Mouse (Mus musculus): ENCODE measurements around the gene Ssbp1. TPM values are rescaled to one million over a fixed set of nuclear protein-coding genes. Genes with fewer than 3 reads are reported as not detected.

Ssbp1 gene
- total and polyA plus RNA-seq, 3 experiments, result 70.2 to 118 (median 110) TPM

DNA sequence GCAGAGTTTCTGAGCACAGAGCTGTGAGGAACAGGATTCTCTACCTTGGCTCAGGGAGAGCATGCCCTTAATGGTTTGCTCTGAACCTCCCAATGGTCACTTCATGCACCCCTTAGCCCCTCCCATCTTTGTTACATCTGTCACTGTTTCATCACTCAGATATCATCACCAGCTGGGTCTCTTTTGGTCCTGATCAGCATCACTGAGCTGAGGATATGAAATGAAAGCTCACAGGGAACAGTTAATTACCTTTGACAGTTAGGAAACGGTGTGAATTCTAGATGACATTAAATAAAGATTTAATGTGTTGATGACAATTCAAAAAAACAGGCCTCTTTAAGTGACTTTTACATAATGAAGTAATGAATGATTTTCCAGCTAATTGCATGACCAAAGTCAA lies 48.3 kb downstream of the Ssbp1 start, which contains the start of gene Prss37:
Gene Prss37, minus strand, starts transcription at position 101 of the 400 bp plus-strand sequence.
- H3K27me3 ChIP-seq (replicated peaks), result no peaks in the 10 kb centered on the region
- dilution Hi-C loops (cut with MboI; ENCODE audit: extremely low pct_ligation_motif_present, extremely low pct_unique_long_range_greater_than_20kb, low sequenced_read_pairs), result no loop called here
- DNase-seq (ENCODE audit: extremely low read depth), result no peak
- H3K9ac ChIP-seq (ENCODE audit: insufficient read depth, low read depth), result no peak within 1 kb of the TSS
- no peaks in the 10 kb centered on the region for H3K9me3 ChIP-seq (replicated peaks; ENCODE audit: low read length)
- in situ Hi-C loops (cut with MboI; ENCODE audit: low pct_ligation_motif_present, low pct_unique_long_range_greater_than_20kb, low sequenced_read_pairs), result no loop called here
- no peaks in the 10 kb centered on the region for H3K79me2 ChIP-seq (replicated peaks; ENCODE audit: control insufficient read depth, extremely low read depth, insufficient read depth, poor library complexity, severe bottlenecking)
- no peak for TF ChIP-seq POLR2A (IDR thresholded peaks at IDR 0.05; ENCODE audit: low read depth, low read length)
- TF ChIP-seq ZMIZ1 (IDR thresholded peaks at IDR 0.05; ENCODE audit: low read depth, low read length), result no peak
- no peak for TF ChIP-seq GABPA (IDR thresholded peaks at IDR 0.05; ENCODE audit: insufficient replicate concordance, low read depth, low read length)
- no peak for TF ChIP-seq NELFE (IDR thresholded peaks at IDR 0.05; ENCODE audit: low read depth, low read length)
- H3K4me2 ChIP-seq (ENCODE audit: insufficient read depth, low read depth, poor library complexity, severe bottlenecking), result no peak within 1 kb of the TSS
- H3K36me3 ChIP-seq (replicated peaks in 1 of 2; ENCODE audit: control insufficient read depth in 1 of 2, insufficient read depth in 1 of 2, low read length in 1 of 2), result no peaks in the 10 kb centered on the region
- no peak within 1 kb of the TSS for H3K4me3 ChIP-seq (replicated peaks in 1 of 3; ENCODE audit: low read depth in 2 of 3, low read length in 2 of 3, poor library complexity in 1 of 3)
- H3K27ac ChIP-seq (ENCODE audit: insufficient read depth, low read depth), result no peak within 1 kb of the TSS
- no peaks in the 10 kb centered on the region for H3K4me1 ChIP-seq (ENCODE audit: control insufficient read depth in 1 of 2, insufficient read depth in 2 of 2)

Other genes starting within 250 kb of the Ssbp1 start
- gene Agk, start 146.2 kb upstream of the Ssbp1 start, total RNA-seq (2012; rRNA removed), result 24.8 and 26.9 TPM in 2 replicates
- 41.5 and 42.5 TPM in 2 replicates for gene Agk, start 146.2 kb upstream of the Ssbp1 start, total RNA-seq (2014; rRNA removed)
- 22.1 and 26.1 TPM in 2 replicates for gene Agk, start 146.2 kb upstream of the Ssbp1 start, polyA plus RNA-seq (2012; ENCODE audit: insufficient read length, low read depth)
- gene E330009J07Rik, start 35.2 kb upstream of the Ssbp1 start, total RNA-seq (2012; rRNA removed), result 10.9 and 13.1 TPM in 2 replicates
- gene E330009J07Rik, start 35.2 kb upstream of the Ssbp1 start, total RNA-seq (2014; rRNA removed), result 21.6 and 22.0 TPM in 2 replicates
- gene E330009J07Rik, start 35.2 kb upstream of the Ssbp1 start, polyA plus RNA-seq (2012; ENCODE audit: insufficient read length, low read depth), result 11.6 and 12.3 TPM in 2 replicates
- not detected in 2 replicates for gene Wee2, start 32.3 kb upstream of the Ssbp1 start, total RNA-seq (2012; rRNA removed)
- not detected in 2 replicates for gene Wee2, start 32.3 kb upstream of the Ssbp1 start, total RNA-seq (2014; rRNA removed)
- not detected in 2 replicates for gene Wee2, start 32.3 kb upstream of the Ssbp1 start, polyA plus RNA-seq (2012; ENCODE audit: insufficient read length, low read depth)
- not detected in 2 replicates for gene Tas2r137, start 19.9 kb downstream of the Ssbp1 start, total RNA-seq (2012; rRNA removed)
- gene Tas2r137, start 19.9 kb downstream of the Ssbp1 start, total RNA-seq (2014; rRNA removed), result not detected in 2 replicates
- not detected in 2 replicates for gene Tas2r137, start 19.9 kb downstream of the Ssbp1 start, polyA plus RNA-seq (2012; ENCODE audit: insufficient read length, low read depth)
- gene Tas2r108, start 22.2 kb downstream of the Ssbp1 start, total RNA-seq (2012; rRNA removed), result not detected in 2 replicates
- not detected in 2 replicates for gene Tas2r108, start 22.2 kb downstream of the Ssbp1 start, total RNA-seq (2014; rRNA removed)
- gene Tas2r108, start 22.2 kb downstream of the Ssbp1 start, polyA plus RNA-seq (2012; ENCODE audit: insufficient read length, low read depth), result not detected in 2 replicates
- gene Prss37, start 48.2 kb downstream of the Ssbp1 start, total RNA-seq (2012; rRNA removed), result not detected in 2 replicates
- not detected in 2 replicates for gene Prss37, start 48.2 kb downstream of the Ssbp1 start, total RNA-seq (2014; rRNA removed)
- gene Prss37, start 48.2 kb downstream of the Ssbp1 start, polyA plus RNA-seq (2012; ENCODE audit: insufficient read length, low read depth), result not detected in 2 replicates
- not detected in 2 replicates for gene Olfr461, start 83.7 kb downstream of the Ssbp1 start, total RNA-seq (2012; rRNA removed)
- gene Olfr461, start 83.7 kb downstream of the Ssbp1 start, total RNA-seq (2014; rRNA removed), result not detected in 2 replicates
- gene Olfr461, start 83.7 kb downstream of the Ssbp1 start, polyA plus RNA-seq (2012; ENCODE audit: insufficient read length, low read depth), result not detected in 2 replicates
- not detected in 2 replicates for gene Olfr460, start 98.1 kb downstream of the Ssbp1 start, total RNA-seq (2012; rRNA removed)
- not detected in 2 replicates for gene Olfr460, start 98.1 kb downstream of the Ssbp1 start, total RNA-seq (2014; rRNA removed)
- not detected in 2 replicates for gene Olfr460, start 98.1 kb downstream of the Ssbp1 start, polyA plus RNA-seq (2012; ENCODE audit: insufficient read length, low read depth)
- 0.71 and 1.4 TPM in 2 replicates for gene Clec5a, start 114.5 kb downstream of the Ssbp1 start, total RNA-seq (2012; rRNA removed)
- gene Clec5a, start 114.5 kb downstream of the Ssbp1 start, total RNA-seq (2014; rRNA removed), result 1.0 and 1.7 TPM in 2 replicates
- 0.97 and 1.1 TPM in 2 replicates for gene Clec5a, start 114.5 kb downstream of the Ssbp1 start, polyA plus RNA-seq (2012; ENCODE audit: insufficient read length, low read depth)
- gene Tas2r138, start 142.0 kb downstream of the Ssbp1 start, total RNA-seq (2012; rRNA removed), result not detected in 2 replicates
- not detected in 2 replicates for gene Tas2r138, start 142.0 kb downstream of the Ssbp1 start, total RNA-seq (2014; rRNA removed)
- not detected in 2 replicates for gene Tas2r138, start 142.0 kb downstream of the Ssbp1 start, polyA plus RNA-seq (2012; ENCODE audit: insufficient read length, low read depth)
- gene Mgam, start 157.5 kb downstream of the Ssbp1 start, total RNA-seq (2012; rRNA removed), result not detected in 2 replicates
- not detected in 2 replicates for gene Mgam, start 157.5 kb downstream of the Ssbp1 start, total RNA-seq (2014; rRNA removed)
- gene Mgam, start 157.5 kb downstream of the Ssbp1 start, polyA plus RNA-seq (2012; ENCODE audit: insufficient read length, low read depth), result 0.04 and 0.06 TPM in 2 replicates

Data from CH12.LX (cell line).